In genomic region chr17:25077771-25078372, GRCm38 (mm10) we compare ENCODE assay signal across 8 mouse cellular contexts. TPM values are rescaled to one million over a fixed set of nuclear protein-coding genes. Genes with fewer than 3 reads are reported as not detected.
DNase-seq lines count a peak whose midpoint lies in the region; ATAC-seq and TF ChIP-seq lines count a peak whose summit lies in the region.

No protein-coding gene starts in this region.

- peaks cover 28% of the 10 kb centered on the region for H3K4me1 ChIP-seq in embryonic facial prominence, embryonic 10.5 days
- H3K4me1 ChIP-seq in heart, embryonic 14.5 days (ENCODE audit: control insufficient read depth in 2 of 2, insufficient read depth in 2 of 2, low read length in 2 of 2) = peaks cover 24 to 36% of the 10 kb centered on the region in 2 experiments
- H3K4me1 ChIP-seq in liver, embryonic 14.5 days (replicated peaks; ENCODE audit: control insufficient read depth in 2 of 2, insufficient read depth in 2 of 2, low read length in 1 of 2) = peaks cover 0 to 2% of the 10 kb centered on the region in 2 experiments; a peak in 1 of 4 replicates

- H3K4me2 ChIP-seq in heart, embryonic 14.5 days (ENCODE audit: low read length) = peak overlapping the region; percentile 60
- H3K4me2 ChIP-seq in liver, embryonic 14.5 days (ENCODE audit: low read depth) = 0 out of 2 replicates have a peak overlapping the region, but pooled peaks have one; percentile 8

- no peaks in the 10 kb centered on the region for H3K27me3 ChIP-seq in embryonic facial prominence, embryonic 10.5 days (replicated peaks; ENCODE audit: low read depth, poor library complexity, severe bottlenecking)
- H3K27me3 ChIP-seq in heart, embryonic 14.5 days (ENCODE audit: control insufficient read depth, insufficient read depth, low read length) = no peaks in the 10 kb centered on the region
- H3K27me3 ChIP-seq in liver, embryonic 14.5 days (ENCODE audit: control insufficient read depth, insufficient read depth, low read length) = no peaks in the 10 kb centered on the region

- peak overlapping the region; percentile 72 for H3K9ac ChIP-seq in heart, embryonic 14.5 days (ENCODE audit: low read length)
- H3K9ac ChIP-seq in liver, embryonic 14.5 days (replicated peaks) = no peak overlapping the region

- no peak for TF ChIP-seq CTCF in liver, embryonic 14.5 days (IDR thresholded peaks at IDR 0.05; ENCODE audit: low read depth)

- WGBS in embryonic facial prominence, embryonic 10.5 days = 84% methylated on average over 13 of the region's 13 CpGs
- WGBS in heart, embryonic 14.5 days = 43% methylated on average over 13 of the region's 13 CpGs
- 69% methylated on average over 13 of the region's 13 CpGs for WGBS in liver, embryonic 14.5 days (ENCODE audit: insufficient replicate concordance)

- no peak overlapping the region for H3K27ac ChIP-seq in embryonic facial prominence, embryonic 10.5 days (replicated peaks)
- peak overlapping the region in 1 of 2 experiments; percentile 68; a peak in 1 of 4 replicates for H3K27ac ChIP-seq in heart, embryonic 14.5 days (replicated peaks in 1 of 2; ENCODE audit: control insufficient read depth in 1 of 2, insufficient read depth in 1 of 2, low read depth in 2 of 2, low read length in 2 of 2)
- no peak overlapping the region for H3K27ac ChIP-seq in liver, embryonic 14.5 days

- ATAC-seq in heart, embryonic 14.5 days (ENCODE audit: insufficient number of reproducible peaks, insufficient read depth, low FRiP score, low read depth) = peak; percentile 49; the same call in 1 of the 2 replicates
- no peak for ATAC-seq in liver, embryonic 14.5 days (ENCODE audit: insufficient read depth)
- ATAC-seq in megakaryocyte-erythroid progenitor cell, adult 5-6 weeks (replicated peaks; ENCODE audit: low FRiP score, low TSS enrichment, poor library complexity, severe bottlenecking) = no peak

- H3K36me3 ChIP-seq in embryonic facial prominence, embryonic 10.5 days (replicated peaks) = peaks cover 30% of the 10 kb centered on the region
- peaks cover 9% of the 10 kb centered on the region; the same call in 1 of the 2 replicates for H3K36me3 ChIP-seq in heart, embryonic 14.5 days (ENCODE audit: control insufficient read depth, insufficient read depth, low read length)
- H3K36me3 ChIP-seq in liver, embryonic 14.5 days (replicated peaks; ENCODE audit: control insufficient read depth, insufficient read depth, low read depth) = no peaks in the 10 kb centered on the region

- peak; percentile 58 to 74 for DNase-seq in urinary bladder, postnatal 4 days (ENCODE audit: low spot score in 2 of 2)
- DNase-seq in urinary bladder, adult 2 months (ENCODE audit: low spot score) = no peak
- no peak for DNase-seq in embryonic facial prominence, embryonic 10.5 days (ENCODE audit: low spot score)
- DNase-seq in kidney, postnatal 10 days = peak; percentile 94
- no peak for DNase-seq in liver, embryonic 14.5 days (ENCODE audit: low read depth in 3 of 3, low spot score in 3 of 3)
- peak; percentile 69 to 83 for DNase-seq in right cerebral cortex, postnatal 10 days (ENCODE audit: low spot score in 2 of 2)

- no peaks in the 10 kb centered on the region for H3K9me3 ChIP-seq in embryonic facial prominence, embryonic 10.5 days
- no peaks in the 10 kb centered on the region for H3K9me3 ChIP-seq in heart, embryonic 14.5 days (ENCODE audit: control insufficient read depth, low read length)
- H3K9me3 ChIP-seq in liver, embryonic 14.5 days (ENCODE audit: control insufficient read depth, low read length) = no peaks in the 10 kb centered on the region

- H3K4me3 ChIP-seq in embryonic facial prominence, embryonic 10.5 days = peak overlapping the region; percentile 4; the same call in 1 of the 2 replicates
- peak overlapping the region; percentile 14; a peak in 2 of 4 replicates for H3K4me3 ChIP-seq in heart, embryonic 14.5 days (ENCODE audit: control insufficient read depth in 1 of 2, insufficient read depth in 1 of 2, low read depth in 1 of 2, low read length in 2 of 2)
- no peak overlapping the region for H3K4me3 ChIP-seq in liver, embryonic 14.5 days (ENCODE audit: insufficient read depth in 1 of 2, low read depth in 2 of 2, low read length in 2 of 2)

- no peak for TF ChIP-seq EP300 in liver, embryonic 14.5 days (IDR thresholded peaks at IDR 0.05; ENCODE audit: low read depth)

RNA-seq across cellular contexts. Expression of gene Tmem204, which starts 5.5 kb away (rescaled TPM):
- polyA plus RNA-seq in urinary bladder, adult 2 months (2012; rRNA removed) = 36.2 and 42.6 TPM in 2 replicates
- polyA plus RNA-seq in embryonic facial prominence, embryonic 10.5 days (2016; fragmentation: Nextera tagmentation; extraction: Ambion mirVana) = 10.6 and 11.0 TPM in 2 replicates
- 19.5 and 23.4 TPM in 2 replicates for polyA plus RNA-seq in heart, embryonic 14.5 days (2014; fragmentation: Nextera tagmentation; extraction: Ambion mirVana)
- polyA plus RNA-seq in liver, embryonic 14.5 days (2012; rRNA removed) = 3.0 and 3.1 TPM in 2 replicates
- 4.3 TPM in 2 replicates for polyA plus RNA-seq in liver, embryonic 14.5 days (2014; fragmentation: Nextera tagmentation; extraction: Ambion mirVana)
- not detected in 2 replicates for total RNA-seq in megakaryocyte-erythroid progenitor cell, adult 5-6 weeks (2014; fragmentation: Nextera tagmentation)
- not detected in 2 replicates for total RNA-seq in megakaryocyte-erythroid progenitor cell, adult 5-6 weeks (2017)

RNA-seq across cellular contexts. Expression of gene Telo2, which starts 37.9 kb away (rescaled TPM):
- polyA plus RNA-seq in urinary bladder, adult 2 months (2012; rRNA removed) = 16.8 and 18.5 TPM in 2 replicates
- 54.0 and 55.5 TPM in 2 replicates for polyA plus RNA-seq in embryonic facial prominence, embryonic 10.5 days (2016; fragmentation: Nextera tagmentation; extraction: Ambion mirVana)
- 19.3 and 27.8 TPM in 2 replicates for polyA plus RNA-seq in heart, embryonic 14.5 days (2014; fragmentation: Nextera tagmentation; extraction: Ambion mirVana)
- polyA plus RNA-seq in liver, embryonic 14.5 days (2012; rRNA removed) = 8.0 and 8.7 TPM in 2 replicates
- polyA plus RNA-seq in liver, embryonic 14.5 days (2014; fragmentation: Nextera tagmentation; extraction: Ambion mirVana) = 11.0 and 12.1 TPM in 2 replicates
- 53.3 and 77.5 TPM in 2 replicates for total RNA-seq in megakaryocyte-erythroid progenitor cell, adult 5-6 weeks (2014; fragmentation: Nextera tagmentation)
- total RNA-seq in megakaryocyte-erythroid progenitor cell, adult 5-6 weeks (2017) = 38.5 and 38.9 TPM in 2 replicates

RNA-seq across cellular contexts. Expression of gene Ptx4, which starts 42.7 kb away (rescaled TPM):
- polyA plus RNA-seq in urinary bladder, adult 2 months (2012; rRNA removed) = not detected in 2 replicates
- 0.09 and 0.14 TPM in 2 replicates for polyA plus RNA-seq in embryonic facial prominence, embryonic 10.5 days (2016; fragmentation: Nextera tagmentation; extraction: Ambion mirVana)
- 0.14 and 0.44 TPM in 2 replicates for polyA plus RNA-seq in heart, embryonic 14.5 days (2014; fragmentation: Nextera tagmentation; extraction: Ambion mirVana)
- not detected in 2 replicates for polyA plus RNA-seq in liver, embryonic 14.5 days (2012; rRNA removed)
- polyA plus RNA-seq in liver, embryonic 14.5 days (2014; fragmentation: Nextera tagmentation; extraction: Ambion mirVana) = not detected in 2 replicates
- not detected in 2 replicates for total RNA-seq in megakaryocyte-erythroid progenitor cell, adult 5-6 weeks (2014; fragmentation: Nextera tagmentation)
- 2.4 TPM in 1 of 2 replicates, not detected in the other for total RNA-seq in megakaryocyte-erythroid progenitor cell, adult 5-6 weeks (2017)

RNA-seq across cellular contexts. Expression of gene Clcn7, which starts 55.3 kb away (rescaled TPM):
- 34.2 and 35.0 TPM in 2 replicates for polyA plus RNA-seq in urinary bladder, adult 2 months (2012; rRNA removed)
- polyA plus RNA-seq in embryonic facial prominence, embryonic 10.5 days (2016; fragmentation: Nextera tagmentation; extraction: Ambion mirVana) = 24.4 and 27.5 TPM in 2 replicates
- 16.4 and 17.2 TPM in 2 replicates for polyA plus RNA-seq in heart, embryonic 14.5 days (2014; fragmentation: Nextera tagmentation; extraction: Ambion mirVana)
- polyA plus RNA-seq in liver, embryonic 14.5 days (2012; rRNA removed) = 7.1 and 7.9 TPM in 2 replicates
- polyA plus RNA-seq in liver, embryonic 14.5 days (2014; fragmentation: Nextera tagmentation; extraction: Ambion mirVana) = 8.7 and 8.8 TPM in 2 replicates
- total RNA-seq in megakaryocyte-erythroid progenitor cell, adult 5-6 weeks (2014; fragmentation: Nextera tagmentation) = 17.6 and 18.7 TPM in 2 replicates
- 5.9 and 10.9 TPM in 2 replicates for total RNA-seq in megakaryocyte-erythroid progenitor cell, adult 5-6 weeks (2017)

Comparison
In these comparisons a context has a peak if more than half of its experiments do, and no peak if none do; other contexts are left out.
1. DNase-seq: peak in urinary bladder, postnatal 4 days (2 of 2), kidney, postnatal 10 days (single experiment) and right cerebral cortex, postnatal 10 days (2 of 2); none in urinary bladder, adult 2 months (single experiment), embryonic facial prominence, embryonic 10.5 days (single experiment) and liver, embryonic 14.5 days (0 of 3).
2. H3K4me3 ChIP-seq: peak in embryonic facial prominence, embryonic 10.5 days (single experiment) and heart, embryonic 14.5 days (2 of 2); none in liver, embryonic 14.5 days (0 of 2).